In genomic region chr10:35443911-35444310, GRCm38 (mm10) we compare ENCODE assay signal across 16 mouse cellular contexts.
"Had no signal": no experiment of that assay in that cellular context is flagged by ENCODE, and none has a peak within 500 bp of the region (broad histone marks: within the 10 kb centered on the region; RNA-seq: fewer than 3 reads in every experiment).

No protein-coding gene starts in this region.

- H3K27ac ChIP-seq: lung, embryonic 15.5 days; macrophage; midbrain, embryonic 13.5 days; midbrain, embryonic 15.5 days; neural tube, embryonic 12.5 days had no signal

- H3K4me3 ChIP-seq: lung, embryonic 15.5 days; megakaryocyte, embryonic 14.5 days; midbrain, embryonic 13.5 days; midbrain, embryonic 15.5 days; neural tube, embryonic 12.5 days had no signal

- H3K27me3 ChIP-seq: lung, embryonic 15.5 days; megakaryocyte, embryonic 14.5 days; midbrain, embryonic 13.5 days; midbrain, embryonic 15.5 days; neural tube, embryonic 12.5 days had no signal

- H3K4me1 ChIP-seq: lung, embryonic 15.5 days; megakaryocyte, embryonic 14.5 days; midbrain, embryonic 13.5 days; midbrain, embryonic 15.5 days; neural tube, embryonic 12.5 days had no signal

- H3K36me3 ChIP-seq: lung, embryonic 15.5 days; midbrain, embryonic 13.5 days; midbrain, embryonic 15.5 days; neural tube, embryonic 12.5 days had no signal

- DNase-seq: lung, adult 2 months; lung, postnatal 14 days; lung, postnatal 36 days; right cerebral cortex, adult 18-20 months; right cerebral cortex, postnatal 25 days; right cerebral cortex, postnatal 4 days; spleen, adult 18-20 months; thymus, adult 18-20 months; thymus, postnatal 14 days; thymus, postnatal 36 days had no signal
